Mouse (Mus musculus): ENCODE results near the gene Umod.

DNA sequence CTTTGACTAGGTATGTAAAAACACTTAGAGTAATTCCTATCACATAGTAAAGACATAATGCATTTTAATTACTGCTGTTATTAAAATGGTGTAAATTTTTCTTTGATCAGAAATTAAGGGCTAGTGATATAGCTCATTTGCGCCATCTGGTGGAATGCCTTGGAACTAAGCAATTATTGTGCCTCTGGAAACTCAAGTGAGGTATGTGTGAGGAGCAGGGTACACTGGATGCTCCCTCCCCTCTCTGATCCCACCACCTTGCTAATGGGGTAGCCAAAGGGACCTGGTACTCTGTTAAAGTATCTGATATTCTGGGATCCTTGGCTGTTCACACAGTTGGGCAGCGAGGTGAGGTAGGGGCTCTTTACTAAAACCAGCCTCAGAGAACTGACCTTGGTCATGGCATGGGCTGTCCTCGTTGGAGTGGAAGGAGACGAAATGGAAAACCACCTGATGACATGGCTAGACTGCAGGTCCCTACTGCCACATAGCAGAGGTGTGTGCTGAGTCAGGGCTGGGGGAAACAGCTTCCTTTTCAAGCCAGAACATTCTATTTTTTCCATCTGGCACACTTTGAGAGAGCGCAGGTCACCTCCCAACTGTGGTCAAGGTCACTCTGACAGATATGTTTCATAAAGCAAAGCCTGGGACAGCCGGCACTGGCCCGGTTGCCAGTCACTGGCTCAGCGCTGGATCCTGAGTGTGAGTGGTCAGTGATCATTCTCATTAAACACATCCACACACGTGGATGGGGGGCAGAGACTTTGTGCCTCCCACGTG, 36.6 kb upstream of the Umod start:
- TF ChIP-seq ZC3H11A (IDR thresholded peaks at IDR 0.05; ENCODE audit: borderline replicate concordance, low read depth, low read length) (peak; percentile 32; the same call in 1 of the 2 replicates), HCFC1 (IDR thresholded peaks at IDR 0.05; ENCODE audit: borderline replicate concordance, insufficient read depth, low read length) (no peak)
